Mouse (Mus musculus): Measurements from ENCODE around the gene Mpv17l2. TPM values are rescaled to one million over a fixed set of nuclear protein-coding genes. Genes with fewer than 3 reads are reported as not detected.
A peak's percentile ranks its signal among the peaks of the same experiment; 100 is the strongest.

Gene Mpv17l2
- polyA plus RNA-seq, 1 experiment from 2014 or later = 54.5 TPM

- Histone ChIP-seq H3K4me1 (replicated peaks) (peaks cover 32% of the 10 kb centered on the region), H3K9ac (no peak overlapping the region), H3K4me2 (no peak overlapping the region), H3K27ac (replicated peaks) (no peak overlapping the region), H3K4me3 (no peak overlapping the region), H3K36me3 (peaks cover 25% of the 10 kb centered on the region), H3K27me3 (peaks cover 20% of the 10 kb centered on the region; the same call in 1 of the 2 replicates), H3K9me3 (no peaks in the 10 kb centered on the region)
- no peak for ATAC-seq (ENCODE audit: low read depth)
- WGBS = 95% methylated on average over 13 of the region's 13 CpGs
Observed at GRCm38 (mm10) chr8:70764676-70765075, 3.9 kb upstream of the Mpv17l2 start.

- Histone ChIP-seq H3K4me3 (no peak overlapping the region), H3K4me2 (no peak overlapping the region), H3K4me1 (replicated peaks) (peaks cover 36% of the 10 kb centered on the region), H3K9me3 (no peaks in the 10 kb centered on the region), H3K27me3 (peaks cover 20% of the 10 kb centered on the region; the same call in 1 of the 2 replicates), H3K9ac (no peak overlapping the region), H3K27ac (replicated peaks) (no peak overlapping the region), H3K36me3 (peaks cover 22% of the 10 kb centered on the region)
- whole genome bisulfite sequencing = 86% methylated on average over 8 of the region's 8 CpGs
- no peak for ATAC-seq (ENCODE audit: low read depth)
Observed at GRCm38 (mm10) chr8:70764026-70764425, 3.3 kb upstream of the Mpv17l2 start.

GRCm38 (mm10) chr8:70763354-70763753, 2.6 kb upstream of the Mpv17l2 start:
- H3K4me3 ChIP-seq = no peak overlapping the region
- H3K9me3 ChIP-seq = no peaks in the 10 kb centered on the region
- H3K4me2 ChIP-seq = no peak overlapping the region
- H3K36me3 ChIP-seq = peaks cover 21% of the 10 kb centered on the region
- H3K4me1 ChIP-seq (replicated peaks) = peaks cover 43% of the 10 kb centered on the region
- peaks cover 20% of the 10 kb centered on the region; the same call in 1 of the 2 replicates for H3K27me3 ChIP-seq
- no peak for ATAC-seq (ENCODE audit: low read depth)
- WGBS = 4% methylated on average over 3 of the region's 3 CpGs
- H3K27ac ChIP-seq (replicated peaks) = no peak overlapping the region
- no peak overlapping the region for H3K9ac ChIP-seq

DNA sequence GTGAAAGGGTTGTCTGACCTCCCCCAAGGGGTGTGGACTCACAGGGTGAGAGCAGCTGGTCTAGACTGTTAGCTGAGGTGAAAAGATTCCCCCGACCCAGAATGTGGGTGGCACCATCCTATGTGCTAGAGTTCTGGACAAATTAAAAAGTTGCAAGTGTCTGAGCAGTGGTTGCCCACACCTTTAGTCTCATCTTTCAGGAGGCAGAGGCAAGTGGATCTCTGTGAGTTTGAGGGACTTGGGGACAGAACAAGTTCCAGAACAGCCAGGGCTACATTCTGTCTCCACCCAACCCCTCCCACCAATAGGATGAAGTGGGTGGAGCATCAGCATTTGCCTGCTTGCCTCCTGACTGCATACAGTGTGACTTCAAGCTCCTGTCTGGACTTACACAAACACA, 1.4 kb upstream of the Mpv17l2 start:
- Histone ChIP-seq H3K9ac (no peak overlapping the region), H3K36me3 (peaks cover 21% of the 10 kb centered on the region), H3K4me2 (no peak overlapping the region), H3K4me1 (replicated peaks) (peaks cover 55% of the 10 kb centered on the region), H3K27me3 (peaks cover 14% of the 10 kb centered on the region; the same call in 1 of the 2 replicates), H3K9me3 (no peaks in the 10 kb centered on the region), H3K27ac (replicated peaks) (no peak overlapping the region), H3K4me3 (no peak overlapping the region)
- WGBS = 76% methylated on average over 1 of the region's 1 CpGs
- ATAC-seq (ENCODE audit: low read depth) = no peak

GRCm38 (mm10) chr8:70760350-70760749, 396 bp downstream of the Mpv17l2 start:
- peaks cover 58% of the 10 kb centered on the region for H3K4me1 ChIP-seq (replicated peaks)
- H3K27me3 ChIP-seq = no peaks in the 10 kb centered on the region
- ATAC-seq (ENCODE audit: low read depth) = no peak
- H3K9ac ChIP-seq = peak overlapping the region; percentile 92
- H3K36me3 ChIP-seq = peaks cover 32% of the 10 kb centered on the region
- peak overlapping the region; percentile 86 for H3K27ac ChIP-seq (replicated peaks)
- peak overlapping the region; percentile 96 for H3K4me2 ChIP-seq
- H3K9me3 ChIP-seq = no peaks in the 10 kb centered on the region
- WGBS = under 1% methylated on average over 22 of the region's 22 CpGs
- peak overlapping the region; percentile 71 for H3K4me3 ChIP-seq

- H3K9me3 ChIP-seq = no peaks in the 10 kb centered on the region
- H3K4me2 ChIP-seq = peak overlapping the region; percentile 96; the same call in 1 of the 2 replicates
- no peaks in the 10 kb centered on the region for H3K27me3 ChIP-seq
- peaks cover 62% of the 10 kb centered on the region for H3K4me1 ChIP-seq (replicated peaks)
- peaks cover 32% of the 10 kb centered on the region for H3K36me3 ChIP-seq
- peak overlapping the region; percentile 71; the same call in 1 of the 2 replicates for H3K4me3 ChIP-seq
- ATAC-seq (ENCODE audit: low read depth) = no peak
- 0 out of 2 replicates have a peak overlapping the region, but pooled peaks have one; percentile 92 for H3K9ac ChIP-seq
- peak overlapping the region; percentile 86 for H3K27ac ChIP-seq (replicated peaks)
- whole genome bisulfite sequencing = 67% methylated on average over 19 of the region's 19 CpGs
Observed at GRCm38 (mm10) chr8:70758616-70759561, 1.9 kb downstream of the Mpv17l2 start.

GRCm38 (mm10) chr8:70758308-70758615, 2.5 kb downstream of the Mpv17l2 start:
- no peak overlapping the region for H3K4me3 ChIP-seq
- no peak overlapping the region for H3K9ac ChIP-seq
- no peak for ATAC-seq (ENCODE audit: low read depth)
- no peak overlapping the region for H3K4me2 ChIP-seq
- no peaks in the 10 kb centered on the region for H3K27me3 ChIP-seq
- peak overlapping the region; percentile 46 for H3K27ac ChIP-seq (replicated peaks)
- WGBS = 69% methylated on average over 7 of the region's 7 CpGs
- peaks cover 32% of the 10 kb centered on the region for H3K36me3 ChIP-seq
- H3K4me1 ChIP-seq (replicated peaks) = peaks cover 64% of the 10 kb centered on the region
- H3K9me3 ChIP-seq = no peaks in the 10 kb centered on the region

- Histone ChIP-seq H3K4me1 (replicated peaks) (peaks cover 70% of the 10 kb centered on the region), H3K9ac (peak overlapping the region; percentile 55)
Observed at GRCm38 (mm10) chr8:70757523-70758307, 3.0 kb downstream of the Mpv17l2 start.

GRCm38 (mm10) chr8:70756476-70757040, 4.2 kb downstream of the Mpv17l2 start:
- Histone ChIP-seq H3K4me1 (replicated peaks) (peaks cover 69% of the 10 kb centered on the region), H3K4me3 (no peak overlapping the region), H3K27me3 (no peaks in the 10 kb centered on the region), H3K9ac (0 out of 2 replicates have a peak overlapping the region, but pooled peaks have one; percentile 0), H3K4me2 (peak overlapping the region; percentile 93; the same call in 1 of the 2 replicates), H3K27ac (replicated peaks) (no peak overlapping the region), H3K36me3 (peaks cover 32% of the 10 kb centered on the region), H3K9me3 (no peaks in the 10 kb centered on the region)
- ATAC-seq (ENCODE audit: low read depth) = no peak
- WGBS = 90% methylated on average over 6 of the region's 6 CpGs

More at GRCm38 (mm10) chr8:70757523-70758307, 3.0 kb downstream of the Mpv17l2 start:
- Histone ChIP-seq H3K27me3 (no peaks in the 10 kb centered on the region), H3K4me3 (no peak overlapping the region), H3K27ac (replicated peaks) (peak overlapping the region; percentile 46), H3K36me3 (peaks cover 32% of the 10 kb centered on the region), H3K9me3 (no peaks in the 10 kb centered on the region), H3K4me2 (no peak overlapping the region)
- WGBS = 61% methylated on average over 22 of the region's 22 CpGs
- ATAC-seq (ENCODE audit: low read depth) = no peak

DNA sequence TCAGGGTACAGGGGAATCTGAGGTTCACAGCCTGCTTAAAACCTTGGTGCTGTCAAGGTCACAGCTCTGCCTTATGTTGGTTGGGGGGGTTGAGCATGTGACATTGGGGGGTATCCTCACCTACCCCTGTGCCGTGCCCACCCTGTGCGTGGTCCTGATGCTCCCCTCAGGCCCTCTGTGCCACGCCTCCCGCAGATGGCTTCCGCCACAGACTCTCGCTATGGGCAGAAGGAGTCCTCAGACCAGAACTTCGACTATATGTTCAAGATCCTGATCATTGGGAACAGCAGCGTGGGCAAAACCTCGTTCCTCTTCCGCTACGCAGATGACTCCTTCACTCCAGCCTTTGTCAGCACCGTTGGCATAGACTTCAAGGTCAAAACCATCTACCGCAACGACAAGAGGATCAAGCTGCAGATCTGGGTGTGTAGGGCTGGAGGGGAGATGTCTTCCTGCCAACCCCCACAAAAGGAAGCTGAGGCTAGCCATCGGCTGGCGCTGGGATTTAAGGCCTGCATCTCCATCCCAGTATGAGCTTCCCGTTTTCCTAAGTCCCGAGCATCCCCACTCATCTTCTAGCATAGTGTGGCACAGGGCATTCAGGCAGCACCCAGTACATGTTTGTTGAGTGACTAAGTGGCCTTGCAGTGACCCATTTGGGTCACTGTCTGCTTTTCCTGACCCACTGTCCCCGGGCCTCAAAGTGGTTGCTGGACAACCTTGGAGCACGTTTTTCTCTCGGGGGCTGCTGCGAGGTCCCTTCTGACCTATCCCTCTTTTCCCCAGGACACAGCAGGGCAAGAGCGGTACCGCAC, 4.9 kb downstream of the Mpv17l2 start:
- WGBS = 82% methylated on average over 24 of the region's 24 CpGs
- peak overlapping the region; percentile 83 for H3K4me3 ChIP-seq
- peak overlapping the region; percentile 98 for H3K27ac ChIP-seq (replicated peaks)
- H3K4me2 ChIP-seq = peak overlapping the region; percentile 93
- ATAC-seq (ENCODE audit: low read depth) = no peak
- H3K9ac ChIP-seq = peak overlapping the region; percentile 94
- H3K4me1 ChIP-seq (replicated peaks) = peaks cover 65% of the 10 kb centered on the region
- no peaks in the 10 kb centered on the region for H3K27me3 ChIP-seq
- H3K9me3 ChIP-seq = no peaks in the 10 kb centered on the region
- H3K36me3 ChIP-seq = peaks cover 32% of the 10 kb centered on the region
